Mouse (Mus musculus) lung, adult 2 months (tissue): ENCODE results near the gene Podxl. TPM values are rescaled to one million over a fixed set of nuclear protein-coding genes. Genes with fewer than 3 reads are reported as not detected.
"Not testable (repeated sequence)": the region's sequence is repeated elsewhere in the genome, so short reads cannot be mapped to it uniquely, and the experiment has no call there.

ENCODE experiments used
- DNase-seq: peaks from one replicate; pipeline ENCODE4 v3.0.0; 2022
- H3K4me1 ChIP-seq: fragments of 200-500 bp; 2 replicates; pipeline ENCODE4 v1.6.1; 2011; ENCODE audit warnings: low read length; ENCODE audit not compliant: control insufficient read depth, insufficient read depth
- H3K4me3 ChIP-seq: fragments of 200-500 bp; replicated peaks from 2 replicates; pipeline ENCODE3; 2011; ENCODE audit warnings: low read depth, mild to moderate bottlenecking, control low read depth, low read length; ENCODE audit errors: extremely low read depth
- CTCF ChIP-seq: fragments of 200-500 bp; IDR thresholded peaks from 2 replicates; pipeline ENCODE4 v1.5.1; 2011; ENCODE audit warnings: mild to moderate bottlenecking, low read length, control low read depth; ENCODE audit not compliant: insufficient read depth
- POLR2A ChIP-seq: fragments of 200-500 bp; IDR thresholded peaks from 2 replicates; pipeline ENCODE4 v1.6.1; 2011; ENCODE audit warnings: low read depth, mild to moderate bottlenecking, control low read depth, low read length, borderline replicate concordance; ENCODE audit errors: extremely low read depth
- WGBS: fragments of 180-500 bp; shearing (Covaris S2); methylation state at CpG from one replicate; pipeline ENCODE4 v1.1.7; 2018; 5-methylcytosine and 5-hydroxymethylcytosine counted together
- polyA plus RNA-seq: library from polyadenylated mRNA; depleted of rRNA; stranded (reverse); fragments of >200 nt; gene quantifications from 2 replicates; pipeline ENCODE4 v1.2.3, GENCODE M21; 2012

Podxl gene
- polyA plus RNA-seq, 1 experiment = 190 TPM

DNA sequence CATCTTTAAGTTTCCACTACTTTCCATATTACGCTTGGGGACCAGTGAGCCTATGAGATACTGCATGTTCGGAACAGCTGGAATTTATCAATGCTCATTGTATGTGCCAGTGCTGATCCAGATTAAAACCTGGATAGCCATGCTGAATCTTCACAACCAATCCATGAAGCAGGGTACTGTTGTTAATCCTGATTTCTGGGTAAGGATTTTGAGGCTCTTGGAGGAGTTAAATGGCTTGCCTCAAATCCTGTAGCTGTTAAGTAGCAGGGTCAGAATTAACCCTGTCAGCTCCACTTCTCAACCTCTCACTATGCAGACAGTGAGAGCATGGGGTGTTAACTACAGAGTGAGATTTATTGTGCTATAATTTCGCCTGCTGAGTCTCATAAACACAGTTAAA is 7.7 kb upstream of the Podxl start:
- no peak for TF ChIP-seq CTCF
- TF ChIP-seq POLR2A = no peak
- peaks cover 3% of the 10 kb centered on the region; the same call in 1 of the 2 replicates for H3K4me1 ChIP-seq
- DNase-seq = no peak
- 78% methylated on average over 3 of the region's 3 CpGs for WGBS
- no peak overlapping the region for H3K4me3 ChIP-seq

DNA sequence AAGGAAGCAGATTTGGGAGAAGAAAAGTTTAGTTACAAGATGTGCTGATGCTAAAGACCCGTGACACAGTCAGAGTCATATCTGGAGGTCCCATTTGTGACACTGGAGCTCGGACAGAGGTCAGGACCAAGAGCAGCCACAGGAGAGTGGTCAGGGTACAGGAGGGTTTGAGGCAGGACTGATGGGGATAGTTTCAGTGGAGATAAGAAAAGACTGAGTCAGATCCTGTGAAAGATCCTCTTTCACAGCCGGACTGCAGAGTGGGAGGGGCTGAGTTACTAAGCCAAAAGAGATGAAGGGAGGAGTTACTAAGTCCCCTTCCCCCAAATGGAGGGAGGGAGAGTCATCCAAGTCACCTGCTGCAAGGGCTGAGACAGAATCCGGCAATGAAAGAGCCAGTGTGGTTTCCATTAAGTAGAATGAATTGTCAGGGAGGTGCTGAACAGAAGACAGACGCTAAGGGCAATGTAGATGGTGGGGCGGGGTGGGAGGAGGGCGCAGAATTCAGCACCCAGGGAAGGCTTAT is 4.4 kb upstream of the Podxl start:
- TF ChIP-seq POLR2A (no peak), CTCF (no peak)
- Histone ChIP-seq H3K4me3 (no peak overlapping the region), H3K4me1 (peaks cover 5% of the 10 kb centered on the region; the same call in 1 of the 2 replicates)
- DNase-seq = no peak
- WGBS = 59% methylated on average over 7 of the region's 7 CpGs

DNA sequence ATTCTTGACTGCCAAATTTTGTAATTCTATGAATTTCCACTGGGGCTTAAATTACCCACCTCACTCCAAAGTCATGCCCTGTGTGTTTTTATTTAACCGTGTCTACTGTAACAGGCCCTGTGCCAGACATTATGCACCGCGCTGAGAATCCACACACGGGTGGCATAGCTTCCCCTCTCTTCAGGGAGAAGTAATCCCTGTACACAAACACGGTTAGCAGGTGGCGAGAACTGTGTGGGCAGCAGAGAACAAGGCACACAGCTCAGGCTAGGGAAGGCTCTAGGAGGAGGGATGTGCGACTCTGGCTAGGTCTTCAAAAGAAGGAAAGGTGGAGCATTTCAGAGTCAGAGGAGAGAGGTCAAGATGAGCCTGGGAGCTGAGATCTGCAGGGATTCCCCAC is 3.4 kb upstream of the Podxl start:
- TF ChIP-seq CTCF = no peak
- no peak for TF ChIP-seq POLR2A
- Histone ChIP-seq H3K4me3 (no peak overlapping the region), H3K4me1 (peaks cover 5% of the 10 kb centered on the region; the same call in 1 of the 2 replicates)
- 40% methylated on average over 7 of the region's 7 CpGs for WGBS
- DNase-seq = no peak

DNA sequence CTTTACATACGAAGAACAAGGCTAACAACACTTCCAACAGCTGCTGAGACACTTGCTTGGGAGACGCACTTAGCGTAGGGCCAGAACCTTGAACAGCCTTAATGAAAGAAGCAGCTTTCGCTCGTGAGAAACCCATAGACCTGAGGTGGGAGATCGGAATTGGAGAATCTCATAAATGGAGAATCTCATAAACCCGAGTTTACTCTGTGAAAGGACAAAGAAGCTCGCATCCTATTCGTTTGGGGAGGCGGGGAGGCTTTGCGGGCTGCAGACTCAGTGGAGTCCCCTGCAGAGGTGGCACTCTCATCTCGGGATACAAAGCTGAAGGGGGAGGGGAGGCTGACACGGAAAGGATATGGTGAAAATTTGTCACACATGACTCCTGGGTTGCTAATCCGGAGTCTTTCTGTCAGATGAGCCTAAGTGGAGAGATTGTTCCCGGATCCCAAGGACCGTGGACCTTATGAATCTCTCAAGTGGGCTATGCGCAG is 1.2 kb upstream of the Podxl start:
- DNase-seq = no peak
- WGBS = 20% methylated on average over 17 of the region's 17 CpGs
- Histone ChIP-seq H3K4me3 (peak overlapping the region; percentile 6), H3K4me1 (peaks cover 5% of the 10 kb centered on the region)
- no peak for TF ChIP-seq POLR2A
- TF ChIP-seq CTCF = no peak

DNA sequence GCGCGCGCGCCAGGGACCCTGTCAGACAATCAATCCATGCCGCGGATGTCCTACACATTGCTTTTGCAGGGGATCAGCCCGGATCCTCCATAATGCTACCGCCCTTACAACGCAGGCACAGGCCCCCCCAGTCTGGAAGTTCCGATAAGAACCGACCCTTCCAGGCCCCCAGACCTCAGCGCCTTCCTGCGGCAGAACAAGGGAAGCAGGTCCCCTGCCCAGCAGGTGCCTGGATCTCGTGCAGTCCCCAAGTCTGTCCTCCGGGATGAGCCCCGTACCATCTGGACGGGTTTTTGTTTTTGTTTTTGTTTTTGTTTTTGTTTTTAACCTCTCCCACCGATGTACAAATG is 376 bp upstream of the Podxl start:
- TF ChIP-seq CTCF (no peak), POLR2A (peak; percentile 38; the same call in 1 of the 2 replicates)
- WGBS = 1% methylated on average over 18 of the region's 18 CpGs
- peak overlapping the region; percentile 62 for H3K4me3 ChIP-seq
- no peak for DNase-seq
- H3K4me1 ChIP-seq = peaks cover 2% of the 10 kb centered on the region; the same call in 1 of the 2 replicates

DNA sequence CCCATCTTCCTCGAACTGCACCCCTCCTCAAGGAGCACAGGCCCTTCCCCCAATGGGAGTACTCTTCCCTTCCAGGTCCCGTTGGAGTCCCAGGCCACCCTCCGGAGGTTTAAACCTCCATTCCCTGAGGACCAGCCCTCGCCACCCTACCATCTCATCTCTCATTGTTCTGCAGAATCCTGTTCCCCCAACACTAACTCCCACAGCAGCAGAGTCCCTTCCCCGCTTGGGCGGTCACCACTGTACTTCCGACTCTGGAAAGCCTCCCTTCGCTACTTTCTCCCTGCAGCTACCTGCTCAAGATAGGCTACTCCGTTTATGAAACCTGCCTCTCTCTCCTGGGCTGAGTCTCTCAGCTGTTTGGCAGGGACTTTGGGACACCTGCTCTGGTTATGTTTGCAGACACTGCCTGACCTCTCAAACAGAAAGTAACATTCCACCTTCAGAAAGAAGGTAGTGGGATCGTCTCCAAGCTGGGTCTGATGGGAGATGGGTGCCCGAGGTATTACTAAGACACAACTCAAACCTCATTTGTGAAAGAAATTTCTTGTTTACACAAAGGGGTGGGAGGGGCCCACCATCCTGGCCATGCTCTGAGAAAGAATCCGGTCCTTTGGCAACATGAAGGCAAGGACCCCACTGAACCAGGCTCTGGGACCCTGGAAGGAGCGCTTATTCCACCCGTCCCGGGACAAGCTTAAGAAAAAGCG is 1.3 kb downstream of the Podxl start:
- TF ChIP-seq POLR2A (no peak), CTCF (no peak)
- DNase-seq = peak; percentile 35
- 11% methylated on average over 16 of the region's 16 CpGs for WGBS
- H3K4me3 ChIP-seq = peak overlapping the region; percentile 64
- H3K4me1 ChIP-seq = peaks cover 2% of the 10 kb centered on the region; the same call in 1 of the 2 replicates

DNA sequence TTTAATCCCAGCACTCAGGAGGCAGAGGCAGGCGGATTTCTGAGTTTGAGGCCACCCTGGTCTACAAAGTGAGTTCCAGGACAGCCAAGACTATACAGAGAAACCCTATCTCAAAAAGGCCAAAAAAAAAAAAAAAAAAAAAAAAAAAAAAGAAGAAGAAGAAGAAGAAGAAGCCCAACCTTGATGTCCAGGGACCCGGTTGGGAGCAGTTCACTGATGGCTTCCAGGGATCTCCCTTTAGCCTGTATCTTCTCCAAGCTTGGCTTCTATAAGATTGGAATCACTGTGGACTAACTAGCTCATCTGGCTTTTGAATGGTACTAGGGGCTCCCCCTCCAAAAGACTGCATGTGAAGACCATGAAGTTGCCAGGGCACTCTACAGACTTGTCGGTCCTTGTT is 1.8 kb downstream of the Podxl start:
- 41% methylated on average over 3 of the region's 3 CpGs for WGBS
- H3K4me3 ChIP-seq = peak overlapping the region; percentile 64
- H3K4me1 ChIP-seq, DNase-seq: not testable (repeated sequence)

DNA sequence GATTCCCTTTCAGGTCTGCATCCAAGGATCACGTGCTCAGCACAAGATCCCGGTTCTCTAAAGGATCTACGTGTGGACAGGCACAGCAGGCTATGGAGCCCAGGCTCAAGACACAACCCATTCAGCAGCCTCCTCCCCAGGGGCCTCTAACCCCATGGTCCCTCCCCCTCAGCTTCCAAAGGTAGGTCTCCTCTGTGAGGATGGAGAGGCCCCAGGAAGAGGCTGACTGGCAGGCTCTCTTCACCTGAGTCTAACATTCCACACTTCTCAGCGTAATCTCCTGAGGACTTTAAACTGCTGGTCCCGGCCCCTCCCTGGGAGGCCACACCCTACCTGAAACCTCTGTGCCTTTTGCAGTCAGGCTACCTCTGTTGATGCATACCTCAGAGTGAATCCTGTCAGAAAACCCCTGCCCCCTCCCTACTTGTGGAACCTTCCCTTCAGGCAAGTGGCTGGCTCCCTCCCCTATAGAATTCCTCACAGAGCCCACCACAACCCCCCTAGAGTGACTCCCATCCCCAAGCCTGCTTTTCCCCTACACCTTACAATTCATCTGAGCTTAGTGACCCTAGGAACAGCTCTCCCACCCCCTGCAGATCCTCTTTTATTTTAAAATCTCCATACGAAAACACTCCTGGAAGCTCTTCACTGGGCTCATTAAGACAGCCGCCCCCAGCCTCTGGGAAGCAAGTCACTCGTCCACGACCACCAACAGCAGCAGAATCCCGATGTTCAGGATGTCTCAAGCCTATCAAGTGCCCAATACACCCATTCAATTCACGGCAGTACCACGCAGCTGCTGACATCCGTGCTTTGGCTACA is 3.4 kb downstream of the Podxl start:
- H3K4me3 ChIP-seq = peak overlapping the region; percentile 31

DNA sequence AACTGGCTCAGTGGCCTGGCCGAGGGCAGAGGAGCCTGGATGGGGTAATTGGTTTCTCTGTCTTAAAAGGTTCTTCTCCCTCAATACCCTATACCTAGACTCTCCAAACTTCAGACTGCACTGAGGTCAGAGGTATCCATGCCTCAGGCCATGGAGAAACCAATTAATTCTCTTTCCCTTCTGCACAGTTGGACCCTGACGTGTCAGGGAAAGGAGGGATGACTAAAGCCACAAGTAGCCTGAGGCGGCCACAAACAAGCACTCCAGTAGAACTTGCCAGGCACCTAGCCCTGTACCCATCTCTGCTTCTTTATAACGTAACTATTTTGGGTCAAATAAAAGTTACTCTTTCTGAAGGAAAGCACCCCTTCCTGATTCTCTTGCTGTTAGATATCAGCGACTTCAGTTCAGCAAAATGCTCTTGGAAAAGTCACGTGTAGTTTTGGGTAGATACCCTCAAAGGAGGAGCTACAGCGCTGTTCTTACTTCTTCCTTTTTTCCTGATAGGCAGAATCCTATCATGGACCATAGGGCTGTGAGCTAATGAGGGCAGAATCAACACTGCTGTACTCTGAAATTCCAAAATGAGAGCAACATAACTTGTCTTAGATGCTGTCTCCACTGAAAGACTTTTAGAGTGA is 7.2 kb downstream of the Podxl start:
- 72% methylated on average over 7 of the region's 7 CpGs for WGBS
- Histone ChIP-seq H3K4me1 (peaks cover 11% of the 10 kb centered on the region; the same call in 1 of the 2 replicates), H3K4me3 (no peak overlapping the region)
- DNase-seq = no peak
- TF ChIP-seq CTCF (no peak), POLR2A (no peak)

More for the DNA sequence above, 3.4 kb downstream of the Podxl start:
- H3K4me1 ChIP-seq = peaks cover 10% of the 10 kb centered on the region; the same call in 1 of the 2 replicates
- DNase-seq = no peak
- TF ChIP-seq CTCF = no peak
- TF ChIP-seq POLR2A = no peak
- 32% methylated on average over 13 of the region's 13 CpGs for WGBS
